Mouse (Mus musculus) embryonic facial prominence, embryonic 13.5 days (tissue): ENCODE measurements around the gene Acpp. TPM values are rescaled to one million over a fixed set of nuclear protein-coding genes. Genes with fewer than 3 reads are reported as not detected.
"Not testable (repeated sequence)": the region's sequence is repeated elsewhere in the genome, so short reads cannot be mapped to it uniquely, and the experiment has no call there.

ENCODE experiments used
- ATAC-seq: fragments of 200-750 bp; cut with Nextera tagmentation; 2 replicates; pipeline ENCODE4 v1.8.0; 2017; ENCODE audit warnings: low read depth; ENCODE audit not compliant: insufficient number of reproducible peaks, insufficient read depth, low FRiP score, low TSS enrichment
- H3K27ac ChIP-seq: fragments of 300-500 bp; sonication (generic); 2 replicates; pipeline ENCODE4 v1.5.1; 2015; ENCODE audit warnings: moderate library complexity, mild to moderate bottlenecking, inconsistent platforms
- H3K27me3 ChIP-seq: fragments of 300-500 bp; sonication (generic); 2 replicates; pipeline ENCODE4 v1.6.1; 2015; ENCODE audit warnings: mild to moderate bottlenecking, inconsistent platforms
- H3K36me3 ChIP-seq: fragments of 300-500 bp; sonication (generic); 2 replicates; pipeline ENCODE4 v1.6.1; 2015; ENCODE audit warnings: mild to moderate bottlenecking, inconsistent platforms
- H3K4me1 ChIP-seq: fragments of 300-500 bp; sonication (generic); 2 replicates; pipeline ENCODE4 v1.6.1; 2015; ENCODE audit warnings: inconsistent platforms
- H3K4me2 ChIP-seq: fragments of 300-500 bp; sonication (generic); 2 replicates; pipeline ENCODE4 v1.6.1; 2015; ENCODE audit warnings: moderate library complexity, mild to moderate bottlenecking, inconsistent platforms
- H3K4me3 ChIP-seq: fragments of 300-500 bp; sonication (generic); 2 replicates; pipeline ENCODE4 v1.5.1; 2015; ENCODE audit warnings: mild to moderate bottlenecking, inconsistent platforms
- H3K9ac ChIP-seq: fragments of 300-500 bp; sonication (generic); 2 replicates; pipeline ENCODE4 v1.6.1; 2015; ENCODE audit warnings: mild to moderate bottlenecking, inconsistent platforms
- H3K9me3 ChIP-seq: fragments of 300-500 bp; sonication (generic); 2 replicates; pipeline ENCODE4 v1.6.1; 2016; ENCODE audit warnings: inconsistent platforms
- WGBS: fragments of 180-500 bp; shearing (Covaris S2); methylation state at CpG from one replicate; pipeline ENCODE4 v1.1.7; 2015; ENCODE audit warnings: mixed read lengths; 5-methylcytosine and 5-hydroxymethylcytosine counted together
- polyA plus RNA-seq: library from polyadenylated mRNA; unstranded; fragments of >200 nt; fragmentation: Nextera tagmentation; extraction: Ambion mirVana; gene quantifications from 2 replicates; pipeline ENCODE4 v1.2.1, GENCODE M21; 2015

The Acpp gene
- polyA plus RNA-seq: 2.2 TPM in 2 replicates

DNA sequence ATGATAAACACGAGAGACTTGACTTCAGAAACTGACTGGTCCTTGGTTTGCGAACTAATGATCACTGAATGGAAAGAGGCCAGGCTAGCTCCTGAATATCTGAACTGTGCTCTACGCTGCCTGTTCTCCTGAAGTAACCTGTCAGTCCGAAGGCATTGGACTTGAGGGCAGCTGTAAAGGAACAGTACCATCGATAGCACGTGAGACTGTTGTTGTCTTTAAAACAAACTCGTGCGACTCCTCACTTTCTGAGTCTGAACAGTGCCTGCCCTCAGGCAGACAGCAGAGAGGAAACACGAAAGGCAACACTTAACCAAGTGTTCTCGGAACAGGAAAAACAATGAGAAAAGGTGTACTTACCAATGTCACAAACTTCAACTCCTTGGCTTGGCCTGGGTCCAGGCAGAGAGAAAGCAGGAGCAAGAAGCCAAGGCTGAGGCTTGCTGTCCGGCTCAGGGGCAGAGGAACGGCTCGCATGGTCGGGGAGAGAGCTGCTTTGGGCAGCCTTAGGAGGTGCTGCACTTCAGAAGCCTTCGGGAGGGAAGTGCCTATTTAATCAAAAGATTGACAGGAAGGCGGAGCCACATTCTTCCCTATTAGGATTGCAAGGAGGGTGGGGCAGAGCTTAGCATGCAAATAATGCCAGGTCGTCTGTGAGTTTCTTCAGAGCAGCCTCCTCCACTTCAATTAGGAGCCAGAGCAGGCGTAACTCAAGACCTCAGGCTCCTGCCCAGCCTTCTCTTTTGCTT, at the start of gene Acpp:
Gene Acpp (minus strand): TSS at position 566 of the 749 bp plus-strand sequence.
- H3K4me2 ChIP-seq: peak within 1 kb of the TSS; percentile 61
- peak within 1 kb of the TSS; percentile 40 for H3K4me3 ChIP-seq
- no peaks in the 10 kb centered on the region for H3K36me3 ChIP-seq
- 14% methylated on average over 18 of the region's 18 CpGs for WGBS
- peak within 1 kb of the TSS; percentile 60 for H3K9ac ChIP-seq
- peaks cover 9% of the 10 kb centered on the region for H3K4me1 ChIP-seq
- 0 out of 2 replicates have a peak, but pooled peaks have one; percentile 62 for ATAC-seq
- peak within 1 kb of the TSS; percentile 68; the same call in 1 of the 2 replicates for H3K27ac ChIP-seq
- H3K9me3 ChIP-seq: no peaks in the 10 kb centered on the region
- H3K27me3 ChIP-seq: no peaks in the 10 kb centered on the region

DNA sequence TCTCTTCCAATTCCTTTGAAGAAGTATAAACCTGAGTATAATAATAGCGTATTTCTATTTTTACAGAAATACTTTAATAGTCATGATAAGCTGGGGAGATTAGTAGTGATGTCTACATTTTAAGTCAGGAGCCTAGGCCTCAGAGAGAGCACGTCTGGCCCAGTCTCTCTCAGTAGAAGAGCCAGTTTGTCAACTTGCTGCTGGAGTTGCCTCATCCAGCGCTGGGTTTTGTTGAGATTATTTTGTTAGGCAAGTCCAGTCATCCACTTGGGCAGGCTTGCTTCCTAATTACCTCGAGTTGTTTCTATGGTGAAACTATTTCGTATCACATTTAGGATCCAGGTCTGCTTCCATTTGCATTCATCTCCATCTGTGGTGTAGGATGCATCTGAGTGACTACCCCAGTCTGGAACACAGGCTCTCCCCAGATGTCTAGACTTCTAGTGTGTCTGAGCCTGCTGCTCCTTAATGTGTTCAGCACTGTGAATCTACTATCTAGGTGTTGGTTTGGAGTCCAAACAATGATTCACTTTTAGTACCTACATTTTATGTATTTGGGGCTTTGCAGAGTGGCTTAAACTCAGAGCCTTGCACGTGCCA, 45.1 kb upstream of the Acpp start:
- no peak overlapping the region for H3K4me3 ChIP-seq
- ATAC-seq: no peak
- no peak overlapping the region for H3K27ac ChIP-seq
- no peaks in the 10 kb centered on the region for H3K4me1 ChIP-seq
- H3K36me3 ChIP-seq: no peaks in the 10 kb centered on the region
- H3K4me2 ChIP-seq: no peak overlapping the region
- no peaks in the 10 kb centered on the region for H3K27me3 ChIP-seq
- 76% methylated on average over 6 of the region's 6 CpGs for WGBS
- no peak overlapping the region for H3K9ac ChIP-seq
- H3K9me3 ChIP-seq: no peaks in the 10 kb centered on the region

DNA sequence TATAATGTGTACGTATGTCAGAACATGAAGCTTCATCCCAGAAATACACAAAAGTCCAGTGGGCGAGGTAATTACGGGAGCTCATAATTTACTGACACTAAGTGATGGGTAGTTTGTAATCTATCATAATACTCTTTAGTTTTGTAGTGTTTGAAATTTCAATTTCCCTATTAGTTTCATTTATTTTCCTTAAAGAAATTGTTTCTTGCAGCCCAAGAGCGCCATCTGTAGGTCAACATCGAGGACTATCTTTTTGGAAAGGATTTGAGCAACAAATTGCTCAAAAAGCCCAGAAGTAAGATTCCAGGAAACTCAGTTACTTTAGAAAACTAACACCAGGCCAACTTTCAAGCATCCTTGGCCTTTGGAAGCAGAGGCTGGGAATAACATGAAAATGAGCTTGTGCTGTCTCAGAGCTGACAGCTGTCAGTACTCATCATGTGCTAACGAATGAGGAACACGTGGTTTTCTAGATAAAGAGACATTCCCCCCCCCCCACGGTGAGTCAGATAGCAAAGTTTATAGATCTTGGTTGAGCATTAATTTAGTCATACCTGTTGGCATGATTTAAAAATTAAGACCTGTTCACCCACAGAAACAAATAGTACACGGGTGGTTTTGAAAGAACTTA, 42.1 kb upstream of the Acpp start:
- Histone ChIP-seq H3K27ac (no peak overlapping the region), H3K9ac (no peak overlapping the region), H3K27me3 (no peaks in the 10 kb centered on the region), H3K9me3 (no peaks in the 10 kb centered on the region), H3K4me2 (no peak overlapping the region), H3K36me3 (no peaks in the 10 kb centered on the region), H3K4me3 (no peak overlapping the region), H3K4me1 (no peaks in the 10 kb centered on the region)
- no peak for ATAC-seq
- 61% methylated on average over 9 of the region's 9 CpGs for WGBS

DNA sequence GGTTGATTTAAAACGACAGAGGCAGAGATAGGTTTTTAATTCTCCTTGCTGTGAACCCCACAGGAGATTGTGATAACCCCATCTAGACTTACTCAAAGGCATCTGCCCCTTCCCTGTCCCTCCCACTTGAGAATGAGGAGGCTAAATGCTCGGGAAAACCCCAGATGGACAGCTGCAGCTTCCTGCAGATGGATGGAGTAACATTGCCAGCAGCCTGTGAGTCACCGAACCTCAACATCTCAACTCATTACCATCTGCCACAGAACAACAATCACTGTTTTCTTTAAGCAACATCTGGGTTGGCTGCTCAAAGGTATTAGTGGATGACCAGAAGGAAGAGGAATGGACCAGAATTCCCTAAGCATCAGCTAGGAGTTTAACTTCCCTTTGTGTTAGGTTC, 38.0 kb upstream of the Acpp start:
- no peak overlapping the region for H3K27ac ChIP-seq
- ATAC-seq: no peak
- no peak overlapping the region for H3K4me3 ChIP-seq
- no peaks in the 10 kb centered on the region for H3K36me3 ChIP-seq
- no peaks in the 10 kb centered on the region for H3K27me3 ChIP-seq
- 48% methylated on average over 3 of the region's 3 CpGs for WGBS
- no peak overlapping the region for H3K4me2 ChIP-seq
- no peaks in the 10 kb centered on the region for H3K9me3 ChIP-seq
- no peaks in the 10 kb centered on the region for H3K4me1 ChIP-seq
- H3K9ac ChIP-seq: no peak overlapping the region

DNA sequence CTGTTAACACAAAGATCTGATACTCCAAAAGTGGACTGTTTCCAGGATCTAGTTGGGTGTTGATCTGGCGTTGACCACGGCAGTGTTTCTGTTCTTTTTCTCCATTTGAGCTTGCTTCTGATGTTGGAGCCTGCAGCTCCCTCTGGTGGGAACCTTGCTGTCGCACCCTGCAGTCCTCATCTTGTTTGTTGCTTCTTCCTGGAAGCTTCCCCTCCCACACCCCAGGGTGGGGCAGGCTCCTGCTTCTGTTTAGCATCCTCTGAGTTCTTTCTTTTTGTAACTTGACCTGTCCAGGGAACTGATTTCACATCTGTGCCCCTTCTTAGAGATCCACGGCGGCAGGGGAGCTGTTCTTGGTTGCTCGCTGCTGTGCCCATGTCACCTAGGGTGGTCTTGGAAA, 35.7 kb upstream of the Acpp start:
- 18% methylated on average over 6 of the region's 6 CpGs for WGBS
- H3K4me1 ChIP-seq: no peaks in the 10 kb centered on the region
- no peak for ATAC-seq

DNA sequence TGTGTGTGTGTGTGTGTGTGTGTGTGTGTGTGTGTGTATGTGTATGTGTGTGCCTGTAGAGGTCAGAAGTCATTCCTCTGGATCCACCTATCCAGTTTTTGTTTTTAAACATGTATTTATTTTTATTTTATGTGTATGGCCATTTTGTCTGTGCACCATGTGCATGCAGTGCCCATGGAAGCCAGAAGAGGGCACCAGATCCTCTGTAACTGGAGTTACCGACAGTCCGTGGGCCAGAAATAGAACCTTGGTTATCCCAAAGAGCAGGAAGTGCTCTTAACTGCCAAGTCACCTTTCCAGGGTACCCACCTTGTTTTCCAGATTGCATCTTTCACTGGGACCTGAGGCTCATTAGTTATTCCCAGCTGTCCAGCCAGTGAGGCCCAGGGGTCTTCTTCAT, 29.4 kb upstream of the Acpp start:
- Histone ChIP-seq H3K9ac (no peak overlapping the region), H3K27me3 (no peaks in the 10 kb centered on the region), H3K9me3 (peaks cover 5% of the 10 kb centered on the region; the same call in 1 of the 2 replicates), H3K36me3 (no peaks in the 10 kb centered on the region), H3K4me1 (no peaks in the 10 kb centered on the region), H3K4me2 (no peak overlapping the region), H3K27ac (no peak overlapping the region), H3K4me3 (no peak overlapping the region)
- ATAC-seq: no peak
- WGBS: 79% methylated on average over 2 of the region's 2 CpGs

More for the DNA sequence above, 35.7 kb upstream of the Acpp start:
- no peak overlapping the region for H3K4me3 ChIP-seq
- H3K36me3 ChIP-seq: no peaks in the 10 kb centered on the region
- no peaks in the 10 kb centered on the region for H3K27me3 ChIP-seq
- H3K27ac ChIP-seq: no peak overlapping the region
- H3K9ac ChIP-seq: no peak overlapping the region
- H3K9me3 ChIP-seq: no peaks in the 10 kb centered on the region
- no peak overlapping the region for H3K4me2 ChIP-seq

DNA sequence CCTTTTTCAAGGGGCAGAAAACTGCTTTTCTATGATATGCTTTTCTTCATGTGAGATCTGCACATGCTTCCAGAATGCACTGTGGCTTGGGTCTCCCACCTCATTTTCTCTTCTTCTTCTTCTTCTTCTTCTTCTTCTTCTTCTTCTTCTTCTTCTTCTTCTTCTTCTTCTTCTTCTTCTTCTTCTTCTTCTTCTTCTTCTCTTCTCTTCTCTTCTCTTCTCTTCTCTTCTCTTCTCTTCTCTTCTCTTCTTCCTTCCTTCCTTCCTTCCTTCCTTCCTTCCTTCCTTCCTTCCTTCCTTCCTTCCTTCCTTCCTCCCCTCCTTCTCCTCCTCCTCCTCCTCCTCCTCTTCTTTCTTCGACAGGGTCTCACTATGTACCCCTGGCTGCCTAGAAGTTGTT, 24.4 kb upstream of the Acpp start:
- 75% methylated on average over 1 of the region's 1 CpGs for WGBS

DNA sequence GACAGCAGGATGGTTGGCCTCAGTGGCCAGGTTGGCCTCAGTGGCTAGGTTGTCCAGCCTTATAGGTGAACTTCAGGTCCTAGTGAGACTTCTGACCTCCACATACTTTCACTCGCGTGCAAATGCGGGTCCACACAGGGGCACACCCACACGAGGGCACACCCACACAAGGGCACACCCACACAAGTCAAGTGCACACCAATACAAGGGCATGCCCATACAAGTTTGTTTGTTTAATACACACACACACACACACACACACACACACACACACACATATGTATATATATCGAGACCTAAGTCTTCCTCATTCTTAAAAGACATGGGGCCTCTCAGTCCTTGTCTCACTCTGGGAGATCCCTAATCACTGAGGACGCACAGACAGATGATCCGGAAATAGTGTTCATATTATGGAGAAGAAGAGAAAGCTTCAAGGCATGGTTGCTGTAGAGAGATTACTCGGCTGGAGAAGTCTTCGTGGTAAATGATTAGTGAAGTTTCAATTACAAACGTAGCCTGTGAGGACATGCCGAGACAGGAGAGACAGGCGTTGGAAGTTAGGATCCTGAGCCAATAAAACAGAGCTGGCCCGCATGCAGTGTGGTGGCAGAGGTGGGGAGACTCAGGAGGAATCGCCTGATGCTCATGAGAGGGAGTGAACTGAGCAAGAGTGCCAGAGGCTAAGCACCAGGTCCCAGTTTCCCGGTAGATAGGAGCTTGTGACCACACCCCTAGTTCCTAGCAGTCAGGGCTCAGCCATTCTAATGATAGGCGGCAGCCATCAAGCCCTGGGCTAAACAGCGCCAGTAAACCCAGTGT, 23.7 kb upstream of the Acpp start:
- Histone ChIP-seq H3K4me1 (no peaks in the 10 kb centered on the region), H3K9me3 (peaks cover 5% of the 10 kb centered on the region; the same call in 1 of the 2 replicates), H3K9ac (no peak overlapping the region), H3K4me3 (no peak overlapping the region), H3K36me3 (no peaks in the 10 kb centered on the region), H3K27me3 (no peaks in the 10 kb centered on the region), H3K27ac (no peak overlapping the region), H3K4me2 (no peak overlapping the region)
- ATAC-seq: no peak
- 73% methylated on average over 17 of the region's 17 CpGs for WGBS

More for the DNA sequence above, 24.4 kb upstream of the Acpp start:
- not testable (repeated sequence) for H3K4me2 ChIP-seq, H3K36me3 ChIP-seq, H3K27ac ChIP-seq, H3K27me3 ChIP-seq, H3K4me1 ChIP-seq, H3K4me3 ChIP-seq, H3K9ac ChIP-seq, H3K9me3 ChIP-seq, ATAC-seq

DNA sequence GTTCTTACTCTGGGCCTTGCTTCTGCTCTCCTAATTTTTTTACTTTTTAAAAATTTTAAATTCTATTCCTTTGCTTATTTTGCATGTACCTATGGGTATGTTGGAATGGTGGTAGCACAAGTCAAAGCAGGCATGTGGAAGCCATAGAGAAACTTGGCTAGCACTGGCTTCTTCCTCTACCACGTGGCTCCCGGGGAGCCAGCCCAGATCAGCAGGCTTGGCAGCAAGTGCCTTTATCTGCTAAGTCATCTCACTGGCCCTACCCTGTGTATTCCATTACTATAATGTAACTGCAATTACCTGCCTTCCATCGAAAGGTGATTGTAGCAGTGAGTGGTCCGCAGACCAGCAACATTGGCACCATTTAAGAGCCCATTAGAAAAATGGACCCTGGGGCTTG, 22.8 kb upstream of the Acpp start:
- no peak for ATAC-seq
- Histone ChIP-seq H3K4me2 (no peak overlapping the region), H3K27ac (no peak overlapping the region), H3K9me3 (peaks cover 5% of the 10 kb centered on the region; the same call in 1 of the 2 replicates), H3K4me1 (no peaks in the 10 kb centered on the region), H3K4me3 (no peak overlapping the region), H3K36me3 (no peaks in the 10 kb centered on the region), H3K9ac (no peak overlapping the region), H3K27me3 (no peaks in the 10 kb centered on the region)
- 81% methylated on average over 4 of the region's 4 CpGs for WGBS

DNA sequence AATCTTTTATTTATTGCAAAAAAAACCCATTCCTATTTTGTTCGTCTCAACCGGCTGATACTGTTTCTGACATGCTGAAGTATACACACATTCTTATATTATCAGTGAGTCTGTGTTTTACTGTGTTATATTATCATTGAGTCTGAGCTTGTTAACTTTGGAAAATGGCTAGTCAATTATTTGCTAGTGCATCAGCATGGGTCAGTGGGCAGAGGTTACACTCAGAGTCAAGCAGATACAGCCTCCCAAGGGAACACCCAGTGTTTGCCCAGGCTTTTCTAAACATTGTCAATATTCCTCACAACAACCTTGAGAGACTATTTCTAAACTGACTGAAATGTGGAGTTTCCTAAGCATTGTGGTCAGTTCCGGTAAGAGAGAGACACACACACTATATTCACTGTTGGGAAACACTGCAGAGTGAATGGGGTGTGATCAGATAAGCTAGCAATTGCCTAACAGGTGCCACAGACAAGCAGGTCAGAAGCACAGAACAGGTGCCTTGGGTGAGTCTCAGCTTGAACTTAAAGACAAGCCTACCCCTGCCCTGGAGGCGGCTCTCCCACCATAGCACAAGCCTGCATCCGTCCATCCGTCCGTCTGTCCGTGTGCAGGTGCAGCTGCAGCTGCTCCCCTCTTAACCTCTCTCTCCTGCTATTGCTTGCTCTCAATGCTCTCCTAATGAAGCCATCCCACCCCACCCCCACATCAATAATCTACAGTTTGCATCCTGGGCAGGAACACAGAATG, 18.1 kb upstream of the Acpp start:
- Histone ChIP-seq H3K36me3 (no peaks in the 10 kb centered on the region), H3K9ac (no peak overlapping the region), H3K4me2 (no peak overlapping the region), H3K27ac (no peak overlapping the region), H3K4me3 (no peak overlapping the region), H3K9me3 (no peaks in the 10 kb centered on the region), H3K27me3 (no peaks in the 10 kb centered on the region), H3K4me1 (no peaks in the 10 kb centered on the region)
- WGBS: 72% methylated on average over 8 of the region's 8 CpGs
- ATAC-seq: no peak

DNA sequence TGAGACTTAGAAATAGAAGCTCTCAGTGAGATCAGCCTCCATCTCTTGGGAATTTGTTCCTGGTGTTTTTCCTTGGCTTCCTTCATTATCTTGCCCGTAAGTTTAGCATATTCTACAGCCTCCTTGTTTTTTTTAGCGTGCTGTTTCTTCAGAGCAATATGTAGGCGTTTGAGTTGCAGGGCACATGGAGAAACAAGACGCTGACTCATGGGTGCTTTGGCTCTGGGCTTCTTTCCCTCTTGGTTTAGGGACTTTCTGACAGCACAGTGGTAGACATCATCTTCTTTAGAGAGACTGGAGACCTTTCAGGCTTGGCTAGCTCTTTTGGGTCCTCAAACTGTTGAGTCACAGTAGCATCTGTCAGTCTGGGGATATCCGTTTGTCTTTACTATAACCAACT, 6.6 kb upstream of the Acpp start:
- 87% methylated on average over 5 of the region's 5 CpGs for WGBS
- Histone ChIP-seq H3K27ac (no peak overlapping the region), H3K4me1 (no peaks in the 10 kb centered on the region), H3K9ac (no peak overlapping the region), H3K9me3 (no peaks in the 10 kb centered on the region), H3K4me2 (no peak overlapping the region), H3K4me3 (no peak overlapping the region), H3K27me3 (no peaks in the 10 kb centered on the region), H3K36me3 (no peaks in the 10 kb centered on the region)
- no peak for ATAC-seq
